Mouse (Mus musculus) granulocyte monocyte progenitor cell, adult 5-6 weeks (primary cell): ENCODE measurements at regions not wholly inside any gene's neighbourhood (a gene's known extent, or its start where the extent isn't known, plus 50 kb on each side); places are given as distances from the start of the nearest gene placed in this dataset.
A peak's percentile ranks its signal among the peaks of the same experiment; 100 is the strongest.

Experiments used
- ATAC-seq: replicated peaks from 2 replicates; pipeline ENCODE4 v1.8.0; 2016; ENCODE audit warnings: mild to moderate bottlenecking, moderate TSS enrichment, inconsistent platforms; ENCODE audit not compliant: poor library complexity, severe bottlenecking

DNA sequence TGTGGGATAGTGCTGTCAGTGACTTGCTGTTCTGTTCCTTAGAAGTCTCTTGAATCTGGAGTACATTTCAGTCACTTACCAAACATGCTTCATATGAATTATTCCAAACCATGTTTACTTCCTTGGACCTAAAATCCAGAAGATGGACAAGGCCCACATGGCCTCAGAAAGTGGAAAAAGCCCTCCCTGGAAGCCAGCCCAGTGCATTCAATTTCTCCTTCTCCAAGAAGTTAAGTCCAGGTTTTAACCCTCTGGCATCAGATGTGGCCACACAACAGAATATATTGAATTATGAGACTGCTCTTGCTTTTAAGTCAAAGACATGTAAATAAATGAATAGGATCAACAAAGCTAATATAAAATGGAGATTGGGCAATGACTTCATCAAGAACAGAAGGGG is 2513.5 kb upstream of the Gm7489 start:
- no peak for ATAC-seq

DNA sequence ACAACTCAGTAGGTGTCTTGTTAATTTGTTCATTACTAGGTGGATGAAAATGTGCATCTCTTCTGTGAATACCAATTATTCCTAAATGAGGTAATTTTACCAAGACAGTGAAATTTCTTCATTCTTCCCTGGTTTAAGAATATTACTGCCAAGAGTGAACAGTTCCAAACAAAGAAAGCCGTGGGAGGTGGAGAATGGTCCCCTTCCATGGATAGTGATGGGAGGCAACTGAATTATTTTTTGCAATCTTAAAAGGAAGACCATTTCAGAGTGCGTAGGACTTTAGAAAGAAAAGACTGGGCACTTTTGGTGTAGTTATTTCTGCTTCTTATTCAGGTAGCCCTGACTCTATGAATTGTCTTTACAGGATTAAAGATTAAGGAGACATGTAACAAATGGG is 2494.3 kb upstream of the Gm7489 start:
- no peak for ATAC-seq

DNA sequence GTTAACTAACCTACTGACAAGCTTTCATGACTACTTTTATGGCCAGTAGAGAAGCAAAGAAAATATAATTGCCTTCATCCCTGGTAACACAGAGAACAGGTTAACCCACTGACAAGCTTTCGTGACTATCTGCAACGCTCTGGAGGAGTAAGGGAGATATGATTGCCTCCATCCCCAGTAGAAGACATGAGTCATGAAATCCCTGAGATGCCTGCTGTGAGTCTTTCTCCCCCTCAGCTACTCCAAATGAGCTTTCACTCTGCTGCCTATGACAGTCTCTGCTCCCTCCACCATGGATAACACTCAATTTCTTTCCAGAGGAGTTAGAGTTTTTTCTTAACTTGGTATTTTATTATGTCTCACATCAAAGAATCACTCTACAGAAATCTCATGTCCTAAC is 2493.4 kb upstream of the Gm7489 start:
- ATAC-seq: no peak

DNA sequence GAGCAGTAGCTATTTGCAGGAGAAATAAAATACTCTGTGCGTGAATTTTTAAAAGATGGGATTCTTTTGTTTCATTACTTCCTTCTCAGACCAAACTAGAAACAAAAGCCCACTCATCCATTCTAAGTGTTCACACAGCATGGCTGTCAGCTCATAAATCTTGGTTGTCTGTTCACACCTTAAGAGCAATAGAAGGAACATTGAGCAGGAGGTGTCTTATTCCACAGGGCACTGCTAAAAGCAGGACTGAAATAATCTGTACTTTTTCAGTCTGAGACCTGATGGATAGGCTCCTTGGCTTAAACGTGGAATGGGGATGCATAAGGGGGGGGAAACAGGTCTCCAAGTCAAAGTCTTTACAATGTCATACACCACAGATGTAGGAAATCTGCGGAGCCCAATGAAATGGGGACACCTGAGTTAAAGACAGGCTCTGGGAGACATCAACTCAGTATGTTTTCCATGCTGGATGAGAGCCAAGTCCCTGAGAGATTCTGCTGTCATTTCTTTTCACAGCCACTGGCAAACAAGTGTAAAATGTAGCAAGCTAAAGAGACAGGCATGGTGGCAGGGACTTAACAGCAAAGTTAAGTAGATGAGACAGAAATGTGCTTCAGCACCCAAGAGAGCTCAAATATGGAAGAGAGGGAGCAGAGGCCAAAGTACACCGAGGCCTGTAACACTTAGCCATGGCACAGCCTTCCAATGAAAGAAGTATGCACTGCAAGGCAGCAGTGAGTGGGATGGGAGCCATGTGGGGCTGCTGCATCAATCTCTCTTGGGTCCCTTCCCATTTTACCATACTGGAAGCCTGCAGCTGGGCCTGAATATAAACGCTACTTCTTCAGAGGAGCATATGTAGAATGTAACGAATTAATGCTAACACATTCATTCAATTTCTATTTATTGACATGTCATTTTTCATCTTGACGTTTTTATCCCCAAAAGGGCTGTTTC is 2492.0 kb upstream of the Gm7489 start:
- no peak for ATAC-seq

DNA sequence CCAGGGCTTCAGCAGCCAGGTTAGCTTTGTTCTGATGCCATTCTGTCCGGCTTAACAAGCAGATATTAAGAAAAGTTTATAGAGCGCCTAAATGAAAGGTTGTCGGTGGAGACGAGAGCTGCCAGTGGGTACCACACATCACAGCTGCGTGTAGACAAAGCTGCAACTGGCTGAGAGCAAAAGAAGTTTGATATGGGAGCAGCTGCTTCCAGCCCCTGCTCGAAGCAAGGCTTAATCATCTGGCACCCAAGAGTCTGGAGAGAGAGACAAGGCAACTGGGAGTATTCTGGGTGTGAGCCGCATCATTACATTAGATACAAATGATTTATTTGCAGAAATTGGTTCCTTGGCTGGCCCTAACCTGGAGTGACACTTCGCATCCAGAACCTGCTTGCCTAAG is 2488.7 kb upstream of the Gm7489 start:
- ATAC-seq: no peak

DNA sequence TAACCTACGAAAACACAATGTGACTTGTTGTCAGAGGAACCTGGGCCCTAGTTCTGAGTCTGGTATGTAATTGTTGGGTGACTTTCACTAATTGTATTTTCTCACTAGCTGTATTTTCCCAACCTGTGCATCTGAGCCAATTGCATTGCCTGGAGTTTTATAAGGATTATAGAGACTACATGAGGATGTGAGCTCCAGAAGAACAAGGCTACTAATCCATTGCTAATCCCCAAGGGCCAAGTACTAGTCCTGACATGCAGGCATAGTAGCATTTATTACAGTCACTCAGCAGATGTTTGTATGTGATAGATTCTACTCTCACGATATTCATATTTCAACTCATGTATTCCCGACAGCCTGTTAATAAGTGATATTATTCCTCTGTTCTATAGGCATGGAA is 2481.1 kb upstream of the Gm7489 start:
- ATAC-seq: no peak

DNA sequence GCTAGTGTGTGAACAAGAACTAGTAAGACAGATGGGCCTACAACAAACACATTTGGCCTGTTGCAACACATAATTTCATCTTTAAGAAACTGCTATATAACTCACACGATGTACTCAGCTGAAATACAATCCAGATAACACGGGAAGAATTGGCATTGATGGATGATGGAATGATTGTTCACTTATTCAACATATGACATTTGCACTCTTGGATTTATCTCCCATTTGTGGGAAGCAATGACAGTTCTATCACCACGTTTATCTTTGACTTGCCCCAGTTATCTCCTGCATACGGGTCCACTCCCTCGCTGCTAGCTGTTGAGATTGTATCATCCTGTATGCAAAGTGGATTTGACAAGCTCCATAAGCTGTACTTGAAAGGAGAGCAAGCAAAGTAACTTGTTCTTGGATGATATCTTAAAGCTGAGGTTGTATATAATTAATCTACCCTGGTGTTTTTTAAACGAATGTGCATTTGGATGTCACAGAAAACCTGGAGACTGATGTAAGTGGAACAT is 2474.9 kb upstream of the Gm7489 start:
- ATAC-seq: no peak

DNA sequence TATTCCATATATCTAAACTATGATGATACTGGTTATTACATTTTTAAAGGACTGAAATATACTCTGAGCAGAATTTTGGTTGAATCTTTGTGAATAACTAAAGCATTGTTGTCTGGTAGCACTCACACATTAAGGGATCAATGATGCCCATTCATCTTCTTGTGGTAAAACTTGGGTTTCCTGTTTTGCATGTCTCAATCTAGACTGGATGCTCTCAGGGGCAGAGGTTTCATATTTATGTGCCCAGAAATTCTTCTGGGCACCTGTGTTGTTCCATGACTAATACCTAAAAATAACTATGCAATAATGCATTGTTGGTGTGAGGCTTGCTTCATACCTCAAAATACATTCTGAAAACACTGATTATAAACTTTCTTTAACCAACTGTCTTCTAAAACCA is 2472.7 kb upstream of the Gm7489 start:
- ATAC-seq: no peak

DNA sequence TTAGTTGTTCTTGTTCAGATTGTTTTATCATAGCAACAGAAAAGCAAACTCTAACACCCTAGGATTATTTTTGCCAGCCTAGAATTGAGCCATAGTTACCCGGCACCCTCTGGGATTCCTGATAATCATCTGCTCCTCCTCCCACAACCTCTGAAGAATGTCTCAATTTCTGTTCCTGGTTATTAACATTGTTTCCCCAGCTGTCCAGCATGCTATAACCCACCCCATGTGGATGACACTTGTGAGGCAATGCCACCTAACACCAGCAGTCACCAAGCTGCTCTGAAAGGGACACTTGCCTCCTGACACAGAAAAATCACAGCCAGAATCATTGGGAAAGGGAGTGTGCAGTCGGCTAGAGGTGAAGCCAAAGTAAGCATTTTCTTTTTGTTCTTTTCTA is 2442.1 kb upstream of the Gm7489 start:
- no peak for ATAC-seq

DNA sequence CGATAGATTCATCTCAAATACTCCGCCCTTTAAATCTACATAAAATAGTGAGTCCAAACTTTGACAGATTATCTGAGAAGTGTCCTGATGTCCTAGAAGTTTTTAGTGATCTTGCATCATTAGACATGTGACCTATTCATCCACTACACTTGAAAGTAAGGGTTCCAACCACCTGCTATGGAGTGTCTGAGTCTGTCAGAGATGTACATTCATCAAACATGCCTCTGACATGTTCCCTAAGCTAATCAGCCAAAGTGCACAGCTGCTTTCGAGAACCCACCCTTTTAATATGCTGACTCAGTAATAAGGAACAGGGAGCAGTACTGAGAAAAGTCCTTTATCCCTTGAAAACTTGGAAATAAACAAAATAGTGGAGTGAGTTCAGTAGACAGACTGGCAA is 2414.8 kb upstream of the Gm7489 start:
- ATAC-seq: no peak

DNA sequence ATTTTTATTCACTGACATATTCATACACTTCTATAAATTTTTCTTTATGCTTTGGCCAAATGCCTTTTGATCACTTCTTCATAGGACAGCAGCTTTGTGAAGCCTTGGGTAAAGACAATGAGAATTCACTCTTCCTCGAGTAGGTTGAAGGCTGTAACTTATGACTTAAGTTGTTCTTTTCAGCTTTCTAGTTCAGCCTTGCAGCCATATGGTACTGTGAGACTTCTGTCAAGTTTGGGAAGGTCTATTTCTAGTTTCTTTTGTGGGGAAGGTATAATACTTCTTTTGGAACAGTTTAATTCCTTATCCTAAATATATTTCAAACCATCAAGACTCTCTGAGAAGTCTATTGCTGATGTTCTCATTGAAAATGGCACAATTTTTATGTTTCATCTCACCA is 2413.6 kb upstream of the Gm7489 start:
- ATAC-seq: no peak

DNA sequence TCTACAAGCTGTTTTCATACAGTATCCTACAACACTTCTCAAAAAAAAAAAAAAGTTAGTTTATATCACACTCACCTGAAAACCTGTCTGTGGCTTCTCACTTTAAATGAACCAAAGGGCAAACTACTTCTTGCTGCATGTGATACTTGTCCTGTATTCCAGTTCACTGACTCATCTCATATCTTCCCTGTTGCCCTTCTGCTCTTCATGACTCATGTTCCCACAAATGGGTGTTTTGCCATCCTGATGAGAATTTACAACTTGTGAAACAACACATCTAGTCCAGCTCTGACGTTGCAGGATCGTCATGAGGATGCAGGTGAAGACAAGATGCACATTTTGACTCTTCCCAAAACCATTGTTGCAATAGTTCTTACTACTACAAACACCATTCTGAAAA is 2412.7 kb upstream of the Gm7489 start:
- ATAC-seq: no peak

DNA sequence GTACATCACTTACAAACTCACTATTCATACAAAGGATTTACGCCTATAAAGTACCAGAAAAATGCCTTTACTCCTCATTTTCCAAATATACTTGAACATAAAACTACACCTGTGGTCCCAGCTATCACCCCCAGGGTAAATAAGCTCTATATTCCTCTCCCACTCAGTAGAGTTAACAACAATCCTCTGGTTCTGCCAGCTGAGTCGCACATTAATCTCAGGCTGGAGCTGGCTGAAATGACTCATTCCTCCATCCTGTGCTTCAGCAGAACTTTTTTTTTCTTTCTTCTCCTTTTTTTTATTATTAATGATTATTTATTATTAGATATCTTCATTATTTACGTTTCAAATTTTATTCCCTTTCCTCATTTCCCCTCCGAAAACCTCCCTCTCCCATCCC is 2402.8 kb upstream of the Gm7489 start:
- no peak for ATAC-seq

DNA sequence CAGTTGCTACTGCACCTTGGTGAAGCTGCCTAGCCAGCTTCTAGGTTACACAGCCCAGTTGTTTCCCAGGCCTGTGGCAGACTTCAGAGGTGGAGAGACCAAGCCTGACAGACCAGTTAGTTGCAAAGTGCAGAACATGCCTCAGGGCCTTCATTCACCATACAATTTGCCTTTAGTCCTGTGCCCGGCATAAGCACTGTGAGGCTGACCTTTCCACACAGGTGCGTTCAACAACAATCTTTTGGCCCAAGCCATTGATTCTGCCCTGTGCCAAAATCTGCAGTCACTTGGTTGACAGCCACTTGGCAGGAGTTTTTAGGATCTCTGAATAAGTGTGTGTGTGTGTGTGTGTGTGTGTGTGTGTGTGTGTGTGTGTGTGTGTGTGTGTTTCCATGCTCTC is 2400.5 kb upstream of the Gm7489 start:
- ATAC-seq: no peak

DNA sequence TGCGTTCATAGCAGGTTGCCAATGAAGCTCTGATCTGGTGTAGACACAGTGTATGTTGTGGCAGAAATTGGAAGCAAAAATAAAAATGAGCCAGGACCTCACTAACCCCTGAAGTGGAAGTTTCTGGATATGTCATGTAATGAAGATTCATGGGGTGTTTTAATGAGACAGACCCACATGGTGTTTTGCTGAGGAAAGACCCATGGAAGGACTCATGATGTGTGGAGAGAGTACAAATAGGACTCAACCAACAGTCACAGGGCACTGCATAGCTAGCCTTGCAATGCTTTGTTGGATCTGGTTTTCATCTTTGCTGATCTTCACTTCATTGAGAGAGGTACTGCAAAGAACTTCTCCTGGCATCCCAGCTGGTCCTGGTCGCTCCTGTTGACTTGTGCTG is 2399.2 kb upstream of the Gm7489 start:
- ATAC-seq: no peak

DNA sequence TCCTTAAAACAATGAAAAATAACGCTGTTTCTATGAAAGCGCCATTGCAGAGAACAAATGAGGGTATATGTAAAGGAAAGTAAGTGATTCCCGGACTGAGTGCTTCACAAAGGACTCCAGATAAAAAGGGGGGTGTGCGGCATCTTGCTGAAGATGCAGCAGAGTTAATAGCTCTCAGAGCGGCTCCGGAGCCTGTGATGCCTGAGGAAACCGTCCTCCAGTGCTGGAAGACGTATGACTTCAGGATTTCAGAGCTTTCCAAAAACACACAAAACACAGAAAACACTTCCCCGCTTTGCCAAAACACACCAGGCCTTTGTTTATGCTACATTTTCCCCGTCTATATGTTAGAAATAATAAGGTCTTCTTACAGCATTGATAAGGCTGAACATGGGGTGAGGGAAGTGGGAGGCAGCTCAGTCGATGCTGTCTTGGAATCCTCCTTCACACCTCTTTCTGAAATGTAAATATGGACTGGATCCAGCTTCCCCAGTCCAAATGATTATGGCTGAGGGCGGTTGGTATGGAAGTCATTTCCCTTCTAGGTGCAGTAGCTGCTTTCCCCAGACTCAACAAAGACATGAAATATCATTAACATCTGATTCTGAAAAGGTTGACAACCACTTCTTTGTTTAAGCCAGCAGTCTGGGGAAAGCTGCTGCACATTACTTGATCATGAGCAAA is 2382.5 kb upstream of the Gm7489 start:
- ATAC-seq: no peak

DNA sequence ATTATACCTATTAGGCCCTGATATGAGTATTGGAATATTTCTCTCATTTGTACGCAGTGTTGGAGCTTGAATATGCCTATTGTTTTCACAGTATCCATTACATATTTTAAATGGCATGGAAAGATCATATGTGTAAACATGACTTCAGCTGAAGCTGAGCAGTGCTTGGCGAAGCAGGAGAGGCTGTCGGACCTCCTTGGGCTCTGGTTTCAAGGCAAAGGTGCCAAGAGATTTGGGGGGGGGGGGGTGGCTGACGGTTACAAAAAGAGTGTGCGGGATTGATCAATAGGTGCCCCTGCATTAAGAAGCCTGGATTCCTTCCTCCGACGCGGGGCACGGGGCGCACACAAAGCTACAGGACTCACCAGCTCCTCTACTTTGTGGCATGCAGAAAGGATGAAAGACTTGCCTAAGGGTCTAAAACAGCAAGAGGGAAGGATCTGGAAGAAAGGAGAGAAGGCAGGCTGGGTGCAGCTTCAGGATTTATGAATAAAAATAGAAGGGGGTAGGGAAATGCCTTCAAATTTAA is 2381.9 kb upstream of the Gm7489 start:
- ATAC-seq: no peak

DNA sequence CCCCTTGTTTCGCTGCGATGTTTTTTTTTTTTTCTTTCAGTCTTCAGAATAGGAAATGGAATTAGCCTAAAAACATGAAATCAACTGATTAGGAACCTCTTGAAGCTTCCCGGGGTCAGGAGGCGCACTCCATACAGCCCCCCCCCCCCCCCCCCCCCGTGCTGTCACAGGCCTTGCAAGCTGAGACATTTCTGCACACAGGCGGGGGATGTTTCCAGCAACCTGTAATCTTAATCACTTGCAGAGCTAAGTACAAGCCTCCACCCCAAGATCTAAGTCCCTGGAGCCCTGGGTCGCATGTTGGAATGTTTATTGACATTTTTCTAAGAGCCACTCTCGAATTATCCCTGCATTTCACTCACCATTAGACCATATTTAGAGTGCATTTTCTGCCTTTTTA is 2381.4 kb upstream of the Gm7489 start:
- no peak for ATAC-seq

DNA sequence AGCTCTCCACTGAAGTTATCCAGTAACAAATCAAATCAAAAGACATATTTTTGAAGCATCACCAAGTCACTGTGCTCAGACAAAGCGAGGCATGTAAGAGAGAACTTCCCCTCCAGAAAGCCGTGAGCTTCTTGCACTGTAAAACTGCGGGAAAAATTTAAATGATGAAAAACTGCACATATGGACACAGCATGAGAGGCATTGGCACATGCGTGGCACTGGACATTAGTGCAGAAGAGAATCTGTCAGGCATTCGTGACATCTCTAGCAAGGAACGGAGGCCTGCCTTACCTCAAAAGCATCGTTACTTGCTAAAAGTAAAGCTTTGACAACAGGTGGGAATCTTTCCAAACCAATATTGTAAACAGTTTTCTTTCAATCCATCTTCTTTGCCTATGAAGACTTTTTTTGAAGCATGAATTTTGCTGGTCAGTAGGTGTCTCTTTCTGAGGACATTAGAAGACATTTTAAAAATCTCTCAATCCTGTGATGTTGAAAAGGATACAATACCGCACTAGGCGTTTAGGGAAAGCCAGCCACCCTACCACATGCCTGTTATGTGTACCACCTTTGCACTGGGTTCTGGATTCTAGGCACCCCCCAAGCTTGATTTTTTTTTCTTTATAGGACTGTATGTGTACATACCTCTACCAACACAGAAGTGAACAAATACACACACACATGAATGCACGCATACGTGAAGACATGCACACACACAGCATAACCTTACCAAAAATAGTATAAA is 2380.5 kb upstream of the Gm7489 start:
- no peak for ATAC-seq

DNA sequence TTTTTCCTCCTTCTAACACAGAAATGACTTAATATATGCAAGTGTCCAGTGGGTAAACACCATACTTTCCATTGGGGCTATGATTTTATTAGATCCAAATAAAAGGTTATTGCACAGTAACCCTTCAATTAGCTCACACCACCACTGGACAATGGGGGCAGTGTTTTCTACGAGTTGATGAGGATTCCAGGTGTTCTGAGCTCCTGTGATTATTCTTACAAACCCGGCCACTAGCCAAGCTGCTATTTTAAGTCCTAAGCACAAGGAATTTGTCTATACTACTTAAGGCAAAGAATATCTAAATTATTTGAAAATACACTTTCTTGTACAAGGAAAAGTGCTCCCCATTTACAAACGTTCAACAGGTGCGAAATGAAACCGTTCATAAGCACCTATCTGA is 2379.9 kb upstream of the Gm7489 start:
- ATAC-seq: no peak

DNA sequence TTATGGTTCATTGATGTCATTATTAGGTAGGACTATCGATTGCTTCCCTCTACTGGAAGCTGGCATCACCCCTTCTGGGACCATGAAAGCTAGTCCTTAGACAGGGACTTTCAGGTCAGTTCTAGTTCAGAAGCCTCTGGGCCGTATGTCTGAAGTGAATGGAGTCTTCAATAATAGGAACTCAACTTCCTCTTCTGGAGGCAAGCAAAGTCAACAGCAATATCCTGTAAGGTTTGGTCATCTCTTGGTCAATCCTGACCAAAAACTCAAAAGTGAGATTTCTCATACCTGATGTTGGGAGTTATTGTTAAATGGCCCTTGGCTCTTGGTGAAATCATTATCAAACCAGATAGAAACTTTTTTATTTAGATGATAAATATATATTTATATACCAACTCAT is 2377.6 kb upstream of the Gm7489 start:
- peak; percentile 58 for ATAC-seq
